Mouse (Mus musculus): ENCODE measurements around the gene Snph. TPM values are rescaled to one million over a fixed set of nuclear protein-coding genes. Genes with fewer than 3 reads are reported as not detected.

The Snph gene
- total and polyA plus RNA-seq, 2 experiments from 2014 or later: 18.3 to 39.6 TPM

DNA sequence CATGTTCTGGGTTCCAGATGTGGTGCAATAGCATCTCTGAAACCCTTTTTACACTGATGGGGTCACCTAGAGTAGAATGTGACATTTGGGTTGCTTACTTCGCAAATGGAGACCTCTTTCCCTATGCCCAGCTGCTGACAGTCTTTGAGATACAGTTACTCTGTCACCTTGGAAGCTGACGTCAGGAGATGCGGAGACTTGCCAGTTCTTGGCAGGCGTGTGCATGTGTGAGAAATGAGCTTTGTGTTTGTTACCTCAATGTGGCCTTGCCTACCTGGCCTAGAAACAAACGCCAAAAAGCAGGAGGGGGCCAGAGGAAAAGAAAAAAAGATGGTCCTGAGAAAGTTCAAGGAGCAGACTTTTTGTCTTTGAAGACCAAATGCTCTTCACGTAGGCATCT lies 65.5 kb downstream of the Snph start:
- no peak for TF ChIP-seq CTCF (IDR thresholded peaks at IDR 0.05; ENCODE audit: low read depth)
- DNase-seq: no peak
- Histone ChIP-seq H3K27me3 (ENCODE audit: insufficient read depth, low read length) (no peaks in the 10 kb centered on the region), H3K27ac (ENCODE audit: low read depth, low read length) (no peak overlapping the region), H3K9me3 (ENCODE audit: low read length) (no peaks in the 10 kb centered on the region), H3K4me3 (ENCODE audit: low read depth, low read length) (no peak overlapping the region), H3K4me2 (ENCODE audit: low read depth) (no peak overlapping the region), H3K4me1 (ENCODE audit: insufficient read depth) (no peaks in the 10 kb centered on the region), H3K36me3 (ENCODE audit: insufficient read depth) (peaks cover 21% of the 10 kb centered on the region), H3K9ac (no peak overlapping the region)
- 85% methylated on average over 6 of the region's 6 CpGs for WGBS
- ATAC-seq: no peak

DNA sequence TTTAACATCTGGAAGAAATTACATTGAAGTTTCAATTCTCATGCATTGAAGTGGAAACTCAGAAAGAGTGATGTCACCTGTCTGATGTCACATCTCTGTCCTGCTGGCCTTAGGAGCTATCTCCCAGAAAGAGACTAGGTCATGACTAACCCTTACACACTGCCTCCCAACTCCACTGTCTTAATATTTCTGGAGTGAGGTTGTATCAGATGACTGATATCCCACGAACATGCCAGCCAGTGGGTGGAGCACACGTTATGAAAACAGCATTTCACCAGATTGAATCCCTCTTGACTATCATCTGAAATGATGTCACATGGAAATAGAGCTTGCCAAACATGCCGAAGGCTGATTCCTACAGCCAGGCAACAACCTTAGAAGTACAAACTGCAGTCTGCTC lies 67.4 kb downstream of the Snph start:
- 65% methylated on average over 3 of the region's 3 CpGs for WGBS
- ATAC-seq (0 out of 2 replicates have a peak, but pooled peaks have one; percentile 40), DNase-seq (no peak)
- H3K9me3 ChIP-seq (ENCODE audit: low read length): no peaks in the 10 kb centered on the region
- H3K4me3 ChIP-seq (ENCODE audit: low read depth, low read length): no peak overlapping the region
- no peak for TF ChIP-seq CTCF (IDR thresholded peaks at IDR 0.05; ENCODE audit: low read depth)
- peaks cover 37% of the 10 kb centered on the region for H3K36me3 ChIP-seq (ENCODE audit: insufficient read depth)
- no peak overlapping the region for H3K27ac ChIP-seq (ENCODE audit: low read depth, low read length)
- no peaks in the 10 kb centered on the region for H3K27me3 ChIP-seq (ENCODE audit: insufficient read depth, low read length)
- H3K4me1 ChIP-seq (ENCODE audit: insufficient read depth): no peaks in the 10 kb centered on the region
- no peak overlapping the region for H3K4me2 ChIP-seq (ENCODE audit: low read depth)
- H3K9ac ChIP-seq: no peak overlapping the region

DNA sequence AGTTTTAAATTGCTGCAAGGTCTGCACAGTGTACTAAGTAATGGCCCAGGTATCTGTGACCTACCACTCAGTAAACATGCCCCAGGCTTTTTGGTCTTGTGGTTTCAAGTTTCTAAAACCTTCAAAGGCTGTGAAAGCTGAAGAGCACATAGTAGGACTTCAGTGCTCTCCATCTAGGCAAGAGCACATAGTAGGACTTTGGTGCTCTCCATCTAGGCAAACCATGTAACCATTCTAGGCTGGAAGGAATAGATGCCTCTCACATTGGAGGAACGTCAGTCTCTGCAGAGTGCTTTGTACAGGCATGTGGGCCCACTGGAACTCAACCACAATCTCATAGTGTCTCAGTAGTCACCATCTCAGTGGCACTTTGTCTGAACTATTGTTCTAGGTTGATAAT lies 68.4 kb downstream of the Snph start:
- TF ChIP-seq CTCF (IDR thresholded peaks at IDR 0.05; ENCODE audit: low read depth): no peak
- Histone ChIP-seq H3K4me2 (ENCODE audit: low read depth) (no peak overlapping the region), H3K36me3 (ENCODE audit: insufficient read depth) (peaks cover 47% of the 10 kb centered on the region), H3K27ac (ENCODE audit: low read depth, low read length) (no peak overlapping the region), H3K4me1 (ENCODE audit: insufficient read depth) (no peaks in the 10 kb centered on the region), H3K9ac (no peak overlapping the region), H3K4me3 (ENCODE audit: low read depth, low read length) (no peak overlapping the region), H3K9me3 (ENCODE audit: low read length) (no peaks in the 10 kb centered on the region), H3K27me3 (ENCODE audit: insufficient read depth, low read length) (no peaks in the 10 kb centered on the region)
- WGBS: 88% methylated on average over 1 of the region's 1 CpGs
- ATAC-seq (no peak), DNase-seq (no peak)

DNA sequence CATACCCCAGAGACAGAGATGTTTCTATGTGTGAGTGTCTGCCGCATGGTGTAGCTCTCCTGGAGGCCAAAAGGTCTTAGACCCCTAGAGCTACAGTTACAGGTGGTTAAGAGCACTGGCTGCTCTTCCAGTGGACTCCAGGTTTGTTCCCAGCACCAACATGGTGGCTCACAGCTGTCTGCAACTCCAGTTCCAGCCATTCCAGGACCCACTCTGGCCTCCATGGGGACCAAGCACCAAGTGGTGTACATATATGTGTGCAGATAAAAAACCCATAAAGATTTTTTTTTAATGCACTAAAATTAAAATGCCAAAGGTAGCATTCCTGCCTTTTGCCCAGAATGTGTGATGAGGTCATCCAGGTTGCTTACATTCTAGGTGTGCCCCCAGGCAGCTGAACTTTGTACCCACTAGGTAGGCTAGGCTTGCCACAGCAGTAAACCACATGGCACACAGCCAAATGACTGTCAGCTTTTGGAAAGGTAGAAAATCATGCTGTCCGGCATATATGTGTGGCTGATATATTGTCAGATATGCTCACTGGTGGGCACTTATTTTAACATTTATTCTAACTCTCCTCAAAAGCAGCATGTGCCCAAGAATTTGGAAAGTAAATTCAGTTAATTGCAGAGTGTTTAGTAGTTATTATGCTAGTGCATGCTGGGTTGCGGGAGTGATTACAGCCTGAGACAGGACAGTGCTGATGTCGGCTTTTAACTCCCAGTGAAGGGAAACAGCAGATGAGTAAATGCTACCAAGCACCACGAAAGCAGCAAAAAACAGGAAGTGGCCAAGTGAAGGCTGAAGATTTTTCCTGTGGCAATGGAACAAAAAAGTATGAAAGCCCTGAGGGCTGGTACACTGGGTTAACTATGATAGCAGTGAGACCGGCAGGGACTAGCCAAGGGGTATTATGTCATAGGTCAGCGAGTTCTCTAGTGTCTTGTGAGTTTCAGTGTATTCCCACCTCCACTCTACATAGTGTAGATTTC lies 69.2 kb downstream of the Snph start:
- WGBS: 80% methylated on average over 7 of the region's 7 CpGs

DNA sequence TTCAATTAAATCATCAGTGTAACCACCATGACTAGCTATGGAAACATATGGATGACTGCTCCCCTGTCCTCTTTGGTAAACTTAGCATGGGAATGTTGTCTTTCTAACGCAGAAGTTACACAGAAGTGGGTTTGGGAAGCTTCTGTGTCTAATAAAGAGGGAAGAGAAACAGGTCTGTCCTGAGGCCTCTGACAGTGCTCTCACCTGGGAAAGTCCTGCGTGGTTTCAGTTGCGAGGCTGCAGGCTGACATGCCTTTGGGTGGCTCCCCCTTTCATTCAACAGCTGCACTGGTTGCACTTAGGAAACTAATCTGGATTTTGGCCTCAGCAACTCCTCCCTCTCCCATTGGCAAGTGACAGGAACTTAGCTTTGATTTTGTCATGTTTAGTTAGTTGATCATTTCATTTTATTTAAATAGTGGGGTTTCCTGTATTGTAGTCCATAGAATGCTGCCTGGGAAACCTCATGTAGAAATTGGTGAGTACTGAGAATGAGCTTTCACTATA lies 82.7 kb downstream of the Snph start:
- 93% methylated on average over 3 of the region's 3 CpGs for WGBS
- H3K4me2 ChIP-seq (ENCODE audit: low read depth): no peak overlapping the region

More for the DNA sequence above, 69.2 kb downstream of the Snph start:
- Histone ChIP-seq H3K4me1 (ENCODE audit: insufficient read depth) (no peaks in the 10 kb centered on the region), H3K9me3 (ENCODE audit: low read length) (no peaks in the 10 kb centered on the region), H3K9ac (no peak overlapping the region), H3K4me3 (ENCODE audit: low read depth, low read length) (no peak overlapping the region), H3K27me3 (ENCODE audit: insufficient read depth, low read length) (no peaks in the 10 kb centered on the region), H3K4me2 (ENCODE audit: low read depth) (no peak overlapping the region), H3K36me3 (ENCODE audit: insufficient read depth) (peaks cover 54% of the 10 kb centered on the region), H3K27ac (ENCODE audit: low read depth, low read length) (no peak overlapping the region)
- no peak for TF ChIP-seq CTCF (IDR thresholded peaks at IDR 0.05; ENCODE audit: low read depth)
- DNase-seq (no peak), ATAC-seq (no peak)

DNA sequence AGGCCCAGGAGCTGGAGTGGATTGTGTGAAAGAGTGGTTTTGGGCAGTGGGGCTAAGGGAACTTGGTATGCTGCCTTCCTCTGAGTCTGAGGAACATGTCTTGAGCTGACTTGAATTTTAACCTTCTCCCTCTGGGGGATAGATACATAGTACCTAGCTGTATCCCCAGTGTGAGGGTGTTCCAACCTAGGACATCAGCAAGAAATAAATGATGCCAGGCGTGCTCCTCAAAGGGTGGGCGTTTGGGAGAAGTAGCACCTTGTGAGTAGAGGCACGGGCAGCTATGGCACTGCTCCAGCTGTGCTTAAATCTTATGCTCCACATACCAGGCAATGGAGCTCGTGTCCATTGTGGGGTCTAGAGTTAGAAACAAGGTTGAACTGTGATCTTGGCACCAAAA lies 85.8 kb downstream of the Snph start:
- peaks cover 22% of the 10 kb centered on the region for H3K4me1 ChIP-seq (ENCODE audit: insufficient read depth)
- no peak overlapping the region for H3K4me2 ChIP-seq (ENCODE audit: low read depth)
- 96% methylated on average over 4 of the region's 4 CpGs for WGBS
- no peaks in the 10 kb centered on the region for H3K9me3 ChIP-seq (ENCODE audit: low read length)
- no peak for TF ChIP-seq CTCF (IDR thresholded peaks at IDR 0.05; ENCODE audit: low read depth)
- DNase-seq (no peak), ATAC-seq (no peak)
- no peak overlapping the region for H3K27ac ChIP-seq (ENCODE audit: low read depth, low read length)
- no peaks in the 10 kb centered on the region for H3K27me3 ChIP-seq (ENCODE audit: insufficient read depth, low read length)
- H3K4me3 ChIP-seq (ENCODE audit: low read depth, low read length): no peak overlapping the region
- peaks cover 31% of the 10 kb centered on the region for H3K36me3 ChIP-seq (ENCODE audit: insufficient read depth)
- H3K9ac ChIP-seq: no peak overlapping the region

More for the DNA sequence above, 82.7 kb downstream of the Snph start:
- Histone ChIP-seq H3K9ac (no peak overlapping the region), H3K4me1 (ENCODE audit: insufficient read depth) (peaks cover 4% of the 10 kb centered on the region; the same call in 1 of the 2 replicates), H3K27me3 (ENCODE audit: insufficient read depth, low read length) (no peaks in the 10 kb centered on the region), H3K4me3 (ENCODE audit: low read depth, low read length) (no peak overlapping the region), H3K9me3 (ENCODE audit: low read length) (no peaks in the 10 kb centered on the region), H3K27ac (ENCODE audit: low read depth, low read length) (no peak overlapping the region), H3K36me3 (ENCODE audit: insufficient read depth) (peaks cover 47% of the 10 kb centered on the region)
- DNase-seq: no peak
- ATAC-seq: no peak
- TF ChIP-seq CTCF (IDR thresholded peaks at IDR 0.05; ENCODE audit: low read depth): no peak

DNA sequence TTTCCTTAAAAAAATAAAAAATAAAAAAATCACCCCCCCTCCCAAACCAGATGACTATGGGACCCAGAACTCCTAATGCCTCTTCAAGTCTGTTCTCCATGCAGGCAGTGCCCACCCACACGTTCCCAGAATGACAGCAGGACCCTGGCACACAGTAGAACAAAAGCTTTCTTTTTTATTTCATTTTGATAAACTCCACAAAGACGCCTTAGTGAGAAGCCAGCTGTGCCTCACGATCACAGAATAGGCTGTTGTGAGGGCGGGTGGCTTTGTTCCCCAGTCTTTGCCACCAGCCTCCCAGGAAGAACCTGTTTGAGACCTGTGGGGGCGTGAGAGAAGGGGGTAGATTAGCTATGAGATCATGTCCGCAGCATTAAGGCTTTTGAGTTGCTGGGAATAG lies 87.7 kb downstream of the Snph start:
- no peak overlapping the region for H3K4me3 ChIP-seq (ENCODE audit: low read depth, low read length)
- no peak overlapping the region for H3K27ac ChIP-seq (ENCODE audit: low read depth, low read length)
- no peak for DNase-seq
- H3K36me3 ChIP-seq (ENCODE audit: insufficient read depth): peaks cover 18% of the 10 kb centered on the region
- 40% methylated on average over 6 of the region's 6 CpGs for WGBS
- H3K27me3 ChIP-seq (ENCODE audit: insufficient read depth, low read length): no peaks in the 10 kb centered on the region
- H3K4me2 ChIP-seq (ENCODE audit: low read depth): peak overlapping the region; percentile 79; the same call in 1 of the 2 replicates
- no peaks in the 10 kb centered on the region for H3K9me3 ChIP-seq (ENCODE audit: low read length)
- H3K4me1 ChIP-seq (ENCODE audit: insufficient read depth): peaks cover 25% of the 10 kb centered on the region
- no peak overlapping the region for H3K9ac ChIP-seq
- no peak for ATAC-seq
- TF ChIP-seq CTCF (IDR thresholded peaks at IDR 0.05; ENCODE audit: low read depth): no peak
